Mouse (Mus musculus) common myeloid progenitor, adult 5-6 weeks (primary cell): Measurements from ENCODE around the gene Olfr1303. TPM values are rescaled to one million over a fixed set of nuclear protein-coding genes. Genes with fewer than 3 reads are reported as not detected.

Experiments
- ATAC-seq: replicated peaks from 2 replicates; pipeline ENCODE4 v1.8.0; 2016; ENCODE audit warnings: low read depth, mild to moderate bottlenecking, moderate TSS enrichment, inconsistent platforms; ENCODE audit not compliant: poor library complexity, severe bottlenecking
- total RNA-seq: library from RNA; stranded (forward); fragments of 200-1000, 187-1606 nt; gene quantifications from 2 replicates; pipeline ENCODE4 v1.2.3, GENCODE M21; 2017

Olfr1303 gene
- not detected in 2 replicates for total RNA-seq

DNA sequence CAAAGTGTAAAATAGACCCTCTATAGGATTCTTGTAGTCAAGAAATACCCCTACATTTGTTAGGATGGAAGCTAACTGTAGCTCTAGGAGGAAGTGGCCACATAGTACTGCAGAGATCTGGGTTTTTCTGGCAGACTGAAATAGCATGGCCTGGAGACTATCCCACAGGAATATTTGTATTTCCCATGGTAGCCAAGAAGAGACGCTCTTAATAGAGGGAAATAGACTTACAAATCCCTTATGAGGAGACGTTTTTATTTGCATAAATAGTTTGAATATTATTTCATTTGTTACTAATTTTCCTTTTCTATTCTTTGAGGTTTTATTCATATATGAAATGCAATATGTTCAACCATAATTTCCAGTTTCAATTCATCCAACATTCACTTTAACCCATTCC is at the start of gene Olfr1303:
Olfr1303 (minus strand) TSS at position 101 of the 400 bp plus-strand sequence.
- no peak for ATAC-seq

DNA sequence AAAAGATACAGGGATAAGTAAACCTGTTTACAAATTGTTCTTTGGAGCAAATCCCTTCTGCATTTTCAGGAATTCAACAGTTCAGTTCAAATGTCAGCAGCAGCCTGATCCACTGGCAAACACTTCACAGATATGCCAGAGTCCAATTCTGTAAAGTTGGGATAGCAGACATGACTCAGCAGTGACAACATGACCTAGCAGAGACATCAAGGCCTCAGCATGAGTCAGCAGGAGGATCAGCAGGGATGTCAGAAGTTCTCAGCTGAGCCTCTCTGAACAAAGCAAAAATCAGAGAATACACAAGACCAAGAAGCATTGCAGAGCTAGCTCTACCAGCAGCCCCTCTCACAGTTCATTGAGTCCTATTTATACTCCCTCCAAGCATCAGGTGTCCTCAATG is 7.2 kb downstream of the Olfr1303 start:
- ATAC-seq, result no peak

DNA sequence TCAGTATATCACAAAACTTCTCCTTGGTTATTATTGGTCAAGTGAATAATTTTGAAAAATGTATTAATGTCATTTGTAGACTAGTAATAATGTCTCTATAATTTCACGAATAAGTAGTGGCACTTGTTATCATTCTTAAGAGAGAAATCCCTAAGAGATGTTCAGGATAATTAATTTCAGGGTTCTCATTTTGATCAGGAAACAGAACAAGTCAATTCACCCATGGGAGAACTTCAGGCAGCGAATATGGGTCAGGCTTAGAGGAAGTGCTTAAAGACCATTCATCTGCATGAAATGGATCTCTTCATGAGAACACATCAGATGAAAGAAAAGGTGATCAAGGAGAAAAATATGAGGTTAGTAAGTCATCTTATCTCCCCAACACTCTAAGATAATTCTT is 43.0 kb downstream of the Olfr1303 start, which contains the start of gene Olfr1302:
Olfr1302 (plus strand) TSS at position 301 of the 400 bp plus-strand sequence.
- no peak for ATAC-seq

Other genes starting within 250 kb of the Olfr1303 start
- not detected in 2 replicates for gene Olfr1297, start 193.8 kb downstream of the Olfr1303 start, total RNA-seq
- not detected in 2 replicates for gene Olfr1298, start 171.1 kb downstream of the Olfr1303 start, total RNA-seq
- gene Olfr1299, start 158.9 kb downstream of the Olfr1303 start, total RNA-seq, result not detected in 2 replicates
- gene Olfr1301, start 69.3 kb downstream of the Olfr1303 start, total RNA-seq, result not detected in 2 replicates
- not detected in 2 replicates for gene Olfr1302, start 42.9 kb downstream of the Olfr1303 start, total RNA-seq
- not detected in 2 replicates for gene Olfr1305, start 56.8 kb upstream of the Olfr1303 start, total RNA-seq
- gene Olfr1306, start 95.9 kb upstream of the Olfr1303 start, total RNA-seq, result not detected in 2 replicates
- 0.05 TPM in 1 of 2 replicates, not detected in the other for gene Olfr1307, start 129.1 kb upstream of the Olfr1303 start, total RNA-seq
- not detected in 2 replicates for gene Olfr1308, start 144.6 kb upstream of the Olfr1303 start, total RNA-seq
- not detected in 2 replicates for gene Olfr1309, start 169.9 kb upstream of the Olfr1303 start, total RNA-seq
- gene Olfr1310, start 192.4 kb upstream of the Olfr1303 start, total RNA-seq, result not detected in 2 replicates
- not detected in 2 replicates for gene Olfr1311, start 204.1 kb upstream of the Olfr1303 start, total RNA-seq
- gene Olfr1312, start 229.9 kb upstream of the Olfr1303 start, total RNA-seq, result not detected in 2 replicates